Mouse (Mus musculus): ENCODE results near the gene Ndufs6.
A peak's percentile ranks its signal among the peaks of the same experiment; 100 is the strongest.

Gene Ndufs6

GRCm38 (mm10) chr13:73327827-73328698 lies at the start of gene Ndufs6, which contains the start of gene Mrpl36:
Ndufs6 (minus strand) TSS chr13:73328542.
Mrpl36 (plus strand) TSS chr13:73328513.
- DNase-seq (ENCODE audit: low read depth): peak; percentile 85

- DNase-seq (ENCODE audit: low read depth): no peak
These were observed 49.3 kb upstream of the Ndufs6 start for GRCm38 (mm10) chr13:73377637-73378036.

GRCm38 (mm10) chr13:73374612-73375011 lies 46.3 kb upstream of the Ndufs6 start:
- no peak for DNase-seq (ENCODE audit: low read depth)

GRCm38 (mm10) chr13:73373367-73373766 lies 45.0 kb upstream of the Ndufs6 start:
- DNase-seq (ENCODE audit: low read depth): no peak

- DNase-seq (ENCODE audit: low read depth): no peak
These were observed 28.8 kb upstream of the Ndufs6 start for GRCm38 (mm10) chr13:73357106-73357505.

GRCm38 (mm10) chr13:73352491-73352890 lies 24.1 kb upstream of the Ndufs6 start:
- no peak for DNase-seq (ENCODE audit: low read depth)

GRCm38 (mm10) chr13:73351910-73352309 lies 23.6 kb upstream of the Ndufs6 start:
- DNase-seq (ENCODE audit: low read depth): no peak

GRCm38 (mm10) chr13:73350741-73351140 lies 22.4 kb upstream of the Ndufs6 start:
- DNase-seq (ENCODE audit: low read depth): no peak

- DNase-seq (ENCODE audit: low read depth): no peak
These were observed 19.7 kb upstream of the Ndufs6 start for GRCm38 (mm10) chr13:73347922-73348650.

GRCm38 (mm10) chr13:73347171-73347570 lies 18.8 kb upstream of the Ndufs6 start:
- DNase-seq (ENCODE audit: low read depth): no peak

- DNase-seq (ENCODE audit: low read depth): no peak
These were observed 18.4 kb upstream of the Ndufs6 start for GRCm38 (mm10) chr13:73346743-73347142.

- DNase-seq (ENCODE audit: low read depth): no peak
These were observed 17.8 kb upstream of the Ndufs6 start for GRCm38 (mm10) chr13:73346131-73346530.

- no peak for DNase-seq (ENCODE audit: low read depth)
These were observed 17.0 kb upstream of the Ndufs6 start for GRCm38 (mm10) chr13:73345102-73345890.

- no peak for DNase-seq (ENCODE audit: low read depth)
These were observed 8.4 kb upstream of the Ndufs6 start for GRCm38 (mm10) chr13:73336753-73337152.

- no peak for DNase-seq (ENCODE audit: low read depth)
These were observed 3.4 kb upstream of the Ndufs6 start for GRCm38 (mm10) chr13:73331736-73332135.

GRCm38 (mm10) chr13:73330844-73331501 lies 2.6 kb upstream of the Ndufs6 start:
- peak; percentile 83 for DNase-seq (ENCODE audit: low read depth)

- no peak for DNase-seq (ENCODE audit: low read depth)
These were observed 4.9 kb downstream of the Ndufs6 start for GRCm38 (mm10) chr13:73323406-73323805.

GRCm38 (mm10) chr13:73322626-73323025 lies 5.7 kb downstream of the Ndufs6 start:
- DNase-seq (ENCODE audit: low read depth): no peak

- no peak for DNase-seq (ENCODE audit: low read depth)
These were observed 8.3 kb downstream of the Ndufs6 start for GRCm38 (mm10) chr13:73320048-73320447.

GRCm38 (mm10) chr13:73310183-73310929 lies 18.0 kb downstream of the Ndufs6 start:
- no peak for DNase-seq (ENCODE audit: low read depth)

GRCm38 (mm10) chr13:73306430-73306829 lies 21.9 kb downstream of the Ndufs6 start:
- DNase-seq (ENCODE audit: low read depth): no peak
